Mouse (Mus musculus): ENCODE measurements at regions not wholly inside any gene's neighbourhood (a gene's known extent, or its start where the extent isn't known, plus 50 kb on each side); places are given as distances from the start of the nearest gene placed in this dataset.

DNA sequence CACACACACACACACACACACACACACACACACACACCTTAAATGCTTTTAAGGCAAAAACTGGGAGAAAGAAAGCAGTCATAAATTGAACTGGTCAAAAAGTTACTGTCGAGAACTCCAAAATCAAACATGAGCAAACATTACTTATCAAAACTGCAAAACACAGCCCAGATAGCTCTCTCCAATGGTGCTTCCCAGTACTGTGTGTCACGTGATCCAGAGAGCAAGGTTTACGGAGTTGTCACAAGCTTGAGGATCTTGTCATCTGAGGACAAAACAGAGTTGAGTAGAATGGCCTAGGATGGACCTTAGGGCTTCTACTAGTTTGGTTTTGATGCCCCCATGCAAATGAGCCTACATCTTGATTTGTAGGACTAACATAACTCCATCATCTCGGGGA lies 102.3 kb upstream of the Bcl6 start:
- no peak for ATAC-seq

DNA sequence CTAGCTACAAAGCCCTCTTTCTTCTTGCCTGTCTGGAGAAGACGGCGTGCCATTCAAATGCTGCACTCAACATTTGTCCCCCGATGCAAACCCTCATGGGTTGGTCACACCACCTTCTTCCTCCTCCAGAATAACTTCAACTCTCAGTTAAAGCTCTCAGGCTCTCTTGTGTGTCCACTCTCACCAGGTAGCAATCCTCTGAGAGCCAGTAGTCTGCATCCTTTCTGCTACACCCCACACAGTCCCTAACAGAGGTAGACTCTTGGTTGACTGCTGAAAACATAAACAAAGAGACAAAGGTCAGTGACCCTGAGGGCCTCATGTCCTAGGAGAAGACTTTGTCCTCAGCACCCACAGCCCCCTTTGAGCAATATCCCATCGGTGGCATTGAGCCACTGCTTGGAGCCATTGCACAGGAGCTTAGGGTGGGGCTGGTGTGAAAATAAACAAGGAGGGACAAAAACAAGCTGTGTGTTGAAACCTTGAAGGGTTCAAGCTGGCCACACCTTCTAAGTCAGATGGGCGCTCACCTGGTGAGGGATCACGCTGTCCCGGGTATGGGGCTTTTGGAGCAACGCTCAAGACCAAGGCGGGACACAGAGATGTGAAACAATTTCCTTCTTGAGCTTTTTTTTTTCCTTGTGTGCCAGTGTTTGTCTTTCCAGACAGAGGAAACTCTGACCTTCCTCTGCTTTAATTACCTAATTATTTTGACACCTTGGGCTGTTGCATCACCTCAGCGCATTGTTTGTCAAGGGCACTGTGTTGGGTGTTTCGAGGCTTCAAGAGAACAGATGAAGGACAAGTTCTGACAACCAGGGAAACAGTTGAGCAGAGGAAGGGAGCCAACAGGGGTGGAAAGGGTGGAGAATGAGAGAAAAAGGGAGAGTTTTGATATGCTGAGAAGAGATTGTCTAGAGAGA lies 101.4 kb upstream of the Bcl6 start:
- ATAC-seq: no peak

DNA sequence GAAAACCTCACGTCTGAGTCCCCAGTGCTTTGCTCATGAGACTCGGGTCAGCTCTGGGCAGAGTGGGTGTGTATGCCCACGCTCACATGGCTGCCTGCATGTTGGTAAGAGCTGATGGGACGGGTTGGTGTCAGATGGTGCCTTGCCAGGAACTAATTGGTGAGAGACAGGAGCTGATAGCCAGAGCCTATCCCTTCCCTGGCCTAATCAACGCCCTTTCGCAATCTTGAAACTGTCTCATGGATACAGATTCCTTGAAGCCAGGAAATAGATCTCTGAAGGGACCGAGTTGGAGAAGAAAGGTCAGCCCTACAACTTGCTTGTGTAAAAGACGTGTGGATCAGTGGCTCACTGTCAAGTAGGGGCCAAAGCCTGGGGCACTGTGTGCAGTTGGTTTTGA lies 95.3 kb upstream of the Bcl6 start:
- ATAC-seq: no peak

DNA sequence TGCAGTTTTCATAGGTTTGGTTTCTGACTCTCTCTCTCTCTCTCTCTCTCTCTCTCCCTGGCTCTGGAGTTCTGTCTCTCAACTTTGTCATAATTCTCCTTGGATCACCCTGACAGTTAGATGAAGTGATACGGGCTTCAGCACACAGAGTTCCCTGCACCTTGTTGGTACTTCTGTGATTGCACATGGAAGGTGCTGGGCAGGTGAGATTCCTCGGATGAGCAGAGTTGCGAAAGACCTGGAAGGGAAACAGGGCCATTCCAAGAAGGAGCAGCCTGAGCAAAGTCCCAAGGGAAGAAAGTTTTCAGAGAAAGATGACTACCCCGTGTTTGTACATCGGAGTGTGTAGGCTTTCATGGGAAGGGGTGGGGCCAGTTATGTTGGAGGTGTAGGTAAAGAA lies 91.8 kb upstream of the Bcl6 start:
- ATAC-seq: no peak

DNA sequence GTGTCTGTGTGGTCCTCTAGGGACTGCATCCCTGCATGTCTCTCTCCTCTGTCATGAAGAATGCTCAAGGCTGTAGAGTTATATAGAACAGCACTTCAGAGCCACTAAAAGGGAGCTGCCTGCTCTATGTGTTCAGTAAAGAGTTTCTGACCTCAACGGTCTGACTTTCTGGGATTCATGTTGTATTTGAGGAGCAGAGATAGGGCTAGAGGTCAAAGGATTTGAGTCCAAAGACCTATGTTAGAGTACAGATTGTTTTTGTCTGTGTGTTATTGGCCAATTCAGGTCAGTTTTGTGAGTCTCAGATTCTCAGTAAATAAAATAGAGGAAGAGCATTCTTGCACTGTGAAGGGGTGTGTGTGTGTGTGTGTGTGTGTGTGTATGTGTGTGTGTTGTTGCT lies 90.0 kb upstream of the Bcl6 start:
- ATAC-seq: no peak

DNA sequence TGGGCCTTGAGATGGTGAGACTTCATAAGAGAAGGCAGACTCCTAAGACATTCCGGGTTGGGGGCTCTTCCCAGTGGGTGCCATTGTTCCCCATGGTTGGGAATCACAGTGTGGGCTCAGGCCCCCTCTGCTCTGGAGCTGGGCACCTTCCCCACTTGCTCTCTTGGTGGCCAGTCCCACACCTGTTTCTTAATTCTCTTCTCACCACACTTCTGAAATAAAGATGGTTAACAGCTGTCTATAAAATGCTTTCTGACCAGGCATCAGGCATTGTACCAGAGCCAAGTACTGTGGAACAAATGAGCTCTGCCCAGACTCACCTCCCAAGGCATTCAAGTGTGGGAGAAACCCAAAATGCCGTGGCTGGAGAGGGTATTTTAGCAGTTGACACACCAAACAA lies 88.8 kb upstream of the Bcl6 start:
- ATAC-seq: no peak

DNA sequence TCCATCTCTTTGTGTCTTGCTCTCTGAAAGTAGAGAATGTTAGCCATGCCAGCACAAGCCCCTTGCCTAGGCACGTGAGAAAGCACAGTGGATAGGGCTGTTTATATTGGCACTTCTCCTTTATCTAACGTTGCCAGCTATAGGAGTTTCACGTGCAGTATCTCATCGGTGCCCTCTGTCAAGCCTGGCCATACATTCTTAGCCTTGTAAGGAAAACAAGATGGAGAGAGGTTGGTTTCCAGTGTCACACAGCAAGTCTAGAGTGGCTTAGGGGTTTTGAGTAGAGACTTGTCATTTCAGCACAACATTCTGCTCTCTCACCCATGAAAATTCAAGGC lies 88.1 kb upstream of the Bcl6 start:
- ATAC-seq: no peak

DNA sequence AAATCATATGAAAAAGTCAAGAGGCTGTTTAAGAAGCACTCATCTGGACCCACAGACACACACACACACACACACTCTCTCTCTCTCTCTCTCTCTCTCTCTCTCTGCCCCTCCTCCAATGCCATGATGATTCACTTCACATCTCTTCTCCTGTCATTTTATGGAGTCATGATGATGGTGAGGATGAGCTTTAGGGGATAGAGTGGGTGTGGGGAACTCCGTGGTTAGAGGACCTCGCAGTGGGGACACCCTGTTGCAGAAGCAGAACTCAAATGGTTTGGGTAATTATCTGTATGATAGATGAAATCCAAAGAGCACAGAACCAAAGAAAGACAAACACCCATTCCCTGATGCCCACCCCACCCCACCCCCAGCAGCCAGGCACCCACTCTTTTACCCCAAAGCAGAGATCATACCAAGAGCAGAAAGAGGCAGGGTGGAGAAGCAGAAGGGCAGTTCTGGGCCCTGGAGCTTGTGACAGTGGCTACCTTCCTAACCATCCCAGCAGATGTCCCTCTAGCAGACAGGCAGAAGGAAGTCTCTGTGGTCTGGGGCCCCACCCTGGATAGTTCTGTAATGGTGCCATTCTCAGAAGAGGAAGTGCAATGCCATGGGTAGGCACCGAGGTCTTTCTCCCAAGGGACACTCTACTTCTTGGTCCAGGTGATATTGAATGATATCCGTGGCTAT lies 87.6 kb upstream of the Bcl6 start:
- ATAC-seq: no peak

DNA sequence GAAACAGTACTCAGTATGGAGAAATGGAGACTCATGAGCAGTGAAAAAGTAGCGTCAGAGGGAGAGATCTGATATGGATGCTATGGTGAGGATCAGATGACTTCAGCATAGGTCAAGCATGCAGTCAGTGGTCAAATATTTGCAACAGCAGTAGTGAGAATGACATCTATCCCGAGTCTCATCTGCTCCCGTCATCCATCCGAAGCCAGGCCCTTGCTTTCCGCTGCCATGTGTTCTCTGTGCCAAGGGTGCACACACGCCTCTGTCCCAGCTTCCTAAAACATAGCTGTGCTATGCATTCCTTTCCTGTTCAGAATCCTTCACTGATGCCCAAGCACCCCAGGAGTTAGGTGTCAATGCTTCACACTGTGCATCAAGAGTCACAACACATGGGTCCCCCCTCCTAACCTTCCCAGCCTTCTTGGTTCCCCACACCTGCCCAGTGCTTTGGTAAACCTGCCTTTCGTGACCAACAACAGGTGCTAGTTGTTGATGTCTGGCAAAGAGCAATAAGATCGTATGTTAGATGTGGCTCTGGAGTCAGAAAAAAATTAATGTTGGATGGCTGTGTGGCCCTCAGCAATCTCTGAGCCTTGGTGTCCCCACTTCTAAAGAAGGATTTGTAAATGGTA lies 85.1 kb upstream of the Bcl6 start:
- no peak for ATAC-seq

DNA sequence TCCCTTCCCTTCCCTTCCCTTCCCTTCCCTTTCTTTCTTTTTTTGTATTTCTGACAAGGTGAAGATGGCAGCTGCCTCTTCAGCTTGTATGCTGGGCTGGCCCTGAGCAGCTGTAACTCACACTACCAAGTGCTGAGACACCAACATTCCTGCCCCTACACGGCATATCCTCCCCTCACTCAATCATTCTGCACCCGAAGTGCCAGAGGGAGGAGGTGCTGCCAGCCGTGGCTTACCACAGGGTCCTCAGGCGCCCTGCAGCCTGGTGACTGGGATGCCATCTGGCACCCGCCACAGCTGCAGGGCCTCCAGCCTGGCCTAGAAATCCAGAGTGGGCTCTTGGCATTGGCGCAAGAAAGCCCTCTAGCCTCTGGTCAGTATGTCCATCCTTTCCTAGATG lies 84.4 kb upstream of the Bcl6 start:
- no peak for ATAC-seq

DNA sequence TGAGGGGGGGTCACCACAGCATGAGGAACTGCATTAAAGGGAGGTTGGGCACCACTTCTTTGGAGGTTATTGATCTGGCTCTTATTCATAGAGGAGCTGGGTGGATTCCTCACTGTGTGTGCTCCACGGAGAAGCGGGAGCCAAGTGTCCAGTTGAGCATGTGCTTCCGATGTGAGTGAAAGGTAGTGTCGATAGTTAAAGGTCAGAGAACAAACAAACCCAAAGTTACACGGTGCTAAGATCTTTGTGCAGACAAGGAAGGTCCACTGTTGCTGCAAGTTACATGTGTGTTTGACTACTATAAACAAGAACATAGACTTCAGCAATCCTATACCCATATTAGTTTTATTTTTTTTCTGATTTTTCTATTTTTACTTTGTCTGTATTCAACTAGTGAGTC lies 80.8 kb upstream of the Bcl6 start:
- ATAC-seq: no peak

DNA sequence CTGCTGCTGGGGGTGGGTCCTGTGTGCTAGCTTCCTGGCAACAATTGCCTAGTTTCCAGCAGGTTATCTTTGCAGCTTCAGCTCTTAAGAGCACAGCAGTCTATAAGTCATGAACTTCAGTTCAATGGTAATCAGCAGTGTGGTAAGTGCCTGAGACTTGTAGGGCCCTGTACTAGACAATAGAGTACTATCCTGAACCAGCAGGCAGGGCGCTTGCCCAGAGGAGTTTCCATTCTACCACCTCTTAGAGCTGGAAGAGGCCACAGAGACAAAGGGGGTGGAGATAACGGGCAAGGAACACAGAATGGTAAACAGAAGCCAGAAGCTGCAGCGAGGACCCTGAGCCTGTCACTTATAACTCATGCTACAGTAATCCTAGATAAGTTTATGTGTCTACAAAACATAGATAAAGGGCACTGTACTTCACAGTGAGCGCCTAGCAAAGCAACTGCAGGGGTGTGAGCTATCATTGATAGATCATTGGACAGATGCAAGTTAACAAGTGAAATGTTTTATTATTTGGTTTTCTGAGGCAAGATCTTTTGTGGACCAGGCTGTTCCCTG lies 79.7 kb upstream of the Bcl6 start:
- no peak for ATAC-seq

DNA sequence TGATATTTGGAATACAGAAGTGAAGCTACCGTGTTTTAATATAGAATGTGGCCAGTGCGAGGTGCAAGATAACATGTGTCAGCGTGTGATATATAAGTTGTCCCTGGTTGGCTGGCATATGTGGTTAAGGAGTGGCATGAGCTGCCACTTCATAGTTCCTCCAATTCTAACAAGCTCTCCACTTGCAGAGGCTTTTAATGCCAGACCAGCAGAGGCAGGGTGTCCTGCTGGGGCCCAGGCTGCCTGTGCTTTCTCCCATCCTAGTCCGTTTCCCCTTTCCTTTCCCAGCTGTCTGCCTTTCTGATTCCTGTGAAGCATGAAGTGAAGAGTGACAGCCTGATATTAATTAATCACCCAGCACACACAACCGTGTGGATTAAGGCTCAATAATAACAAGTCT lies 73.7 kb upstream of the Bcl6 start:
- no peak for ATAC-seq

DNA sequence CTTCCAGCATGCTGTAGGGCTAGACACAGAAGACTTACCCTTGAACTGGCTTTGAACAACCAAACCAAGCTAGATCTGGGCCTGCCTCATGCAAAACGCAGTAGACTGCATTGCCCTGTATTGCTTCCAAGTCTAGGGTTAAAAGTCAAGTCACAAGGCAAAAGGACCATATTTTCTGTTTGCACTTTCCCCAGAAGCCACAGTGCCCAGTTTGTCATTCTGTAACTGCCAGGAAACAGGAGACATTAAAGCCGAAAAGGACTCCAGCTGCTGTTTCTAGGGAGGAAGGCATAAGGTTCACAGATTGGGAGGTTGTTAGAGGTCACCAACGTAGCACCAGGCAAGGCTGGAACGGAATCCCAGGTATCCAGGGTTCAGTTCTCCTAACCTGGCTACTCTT lies 72.8 kb upstream of the Bcl6 start:
- ATAC-seq: no peak

DNA sequence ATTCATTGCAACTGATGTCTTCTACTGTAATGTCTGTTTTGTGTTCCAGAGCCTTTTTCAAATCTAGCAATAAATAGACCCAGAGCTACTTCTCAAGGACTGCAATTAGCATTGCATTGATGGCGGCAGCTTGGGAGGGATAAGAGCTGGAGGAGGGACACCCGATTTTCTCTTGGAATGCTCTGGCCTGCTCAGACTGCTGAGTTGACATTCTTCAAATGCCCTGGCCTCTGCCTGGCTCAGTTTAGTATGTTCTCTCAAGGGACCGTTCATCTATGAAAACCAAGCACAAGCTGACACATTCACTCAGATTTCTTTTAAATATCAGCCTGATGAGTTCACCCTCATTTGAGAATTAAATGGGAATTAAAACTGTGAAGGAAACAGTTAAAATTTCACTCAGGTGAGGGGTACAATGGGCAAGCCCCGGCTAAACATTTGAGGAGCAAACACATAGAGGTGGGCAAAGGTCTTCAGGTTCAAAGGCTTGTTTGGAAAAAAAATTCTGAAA lies 70.5 kb upstream of the Bcl6 start:
- ATAC-seq: no peak

DNA sequence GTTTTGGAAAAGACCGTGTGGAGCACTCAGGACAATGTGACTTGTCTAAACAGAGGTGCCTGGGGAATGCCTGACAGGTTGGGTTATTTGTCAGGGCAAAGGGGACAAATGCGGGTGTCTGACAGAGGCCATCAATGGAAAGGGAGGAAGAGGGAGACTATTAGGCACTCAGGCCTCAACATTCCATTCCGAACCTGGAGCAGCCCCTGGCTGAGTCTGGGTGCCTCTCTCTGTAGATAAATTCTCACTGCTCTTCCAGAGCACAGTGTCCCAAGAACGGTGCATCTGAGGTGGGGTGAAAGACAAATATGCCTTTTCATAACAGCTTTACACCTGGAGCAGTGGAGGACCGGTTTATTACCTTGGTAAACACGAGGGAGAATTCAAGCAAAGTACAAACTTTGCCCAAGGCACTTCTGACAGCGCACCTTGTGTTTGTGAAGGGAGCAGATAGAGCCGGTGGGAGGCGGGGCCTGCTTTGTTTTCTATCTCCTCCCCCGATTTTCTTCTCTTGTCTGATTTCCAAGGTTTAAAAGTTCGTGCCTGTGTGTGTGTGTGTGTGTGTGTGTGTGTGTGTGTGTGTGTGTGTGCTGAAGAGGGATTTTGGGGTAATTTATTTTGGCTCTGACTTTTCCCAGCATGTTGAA lies 68.4 kb upstream of the Bcl6 start:
- no peak for ATAC-seq

DNA sequence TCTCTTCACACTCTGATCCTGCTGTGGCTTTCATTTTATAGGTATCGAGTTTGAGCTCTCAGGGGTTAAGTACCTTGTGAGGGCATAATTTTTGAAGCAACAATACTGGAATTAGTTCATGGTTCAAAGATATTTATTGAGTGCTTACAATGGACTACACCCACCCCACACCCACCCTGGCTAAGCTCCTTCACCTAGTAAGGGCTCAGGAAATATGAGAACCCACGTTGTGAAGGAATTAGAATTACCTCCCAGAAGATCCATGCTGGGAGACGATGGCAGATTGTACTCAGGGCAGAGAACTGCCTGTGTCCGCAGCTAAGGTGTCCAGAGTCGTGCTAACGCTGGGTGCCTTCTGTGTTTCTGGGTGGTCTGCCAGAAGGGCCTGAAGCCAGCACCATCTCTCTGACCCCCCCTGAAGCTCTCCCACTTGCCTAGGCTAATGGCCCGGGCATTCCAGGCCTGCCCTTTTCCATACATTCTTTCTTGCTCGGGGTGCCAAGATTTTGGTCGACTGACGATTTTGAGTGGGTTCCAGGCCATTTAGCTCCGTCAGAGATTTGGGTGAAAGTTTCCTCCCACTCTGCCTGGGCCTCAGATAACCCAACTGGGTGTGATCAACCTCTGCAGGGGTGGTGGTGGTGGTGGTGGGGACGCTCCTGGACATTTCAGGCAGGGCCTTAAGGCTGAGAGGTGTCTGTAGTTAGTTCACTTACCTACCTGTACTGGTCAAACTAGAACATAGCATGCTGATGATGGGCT lies 67.7 kb upstream of the Bcl6 start:
- ATAC-seq: no peak

DNA sequence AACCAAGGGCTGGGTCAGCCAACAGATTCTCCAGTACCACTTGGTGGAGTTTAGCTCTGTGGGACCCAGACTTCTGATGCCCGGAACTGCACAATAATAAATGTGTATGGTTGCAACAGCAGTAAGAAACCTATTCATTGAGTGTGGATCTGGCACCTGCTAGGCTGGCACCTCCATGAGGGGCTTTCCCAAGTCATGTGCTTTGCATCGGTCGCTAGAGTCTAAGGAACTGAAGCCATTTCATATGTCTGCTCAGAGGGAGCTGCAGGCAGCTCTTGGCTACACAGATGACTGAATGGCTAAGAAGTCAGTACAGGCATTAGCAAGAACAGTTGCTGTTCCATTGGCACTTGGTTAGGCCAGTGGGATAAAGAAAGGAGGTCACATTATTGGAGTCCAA lies 65.6 kb upstream of the Bcl6 start:
- ATAC-seq: no peak

DNA sequence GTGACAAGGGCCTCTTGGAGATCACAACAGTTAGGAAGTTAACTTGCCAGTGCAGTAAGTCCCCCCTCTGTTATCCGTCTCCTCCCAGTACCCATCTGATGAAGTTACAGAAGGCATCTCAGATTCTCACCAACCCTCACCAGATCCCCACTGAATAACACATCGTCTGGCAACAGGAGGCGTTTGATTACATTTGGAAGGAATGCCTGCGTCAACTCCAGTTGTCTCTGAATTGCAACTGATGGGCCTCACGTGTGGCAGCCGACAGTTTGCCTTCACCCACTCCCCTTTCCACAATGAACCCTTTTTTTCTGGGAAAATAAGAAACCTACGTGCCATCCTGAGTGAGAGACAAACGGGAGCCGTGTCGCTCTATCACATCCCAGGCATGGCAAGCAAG lies 64.8 kb upstream of the Bcl6 start:
- no peak for ATAC-seq

DNA sequence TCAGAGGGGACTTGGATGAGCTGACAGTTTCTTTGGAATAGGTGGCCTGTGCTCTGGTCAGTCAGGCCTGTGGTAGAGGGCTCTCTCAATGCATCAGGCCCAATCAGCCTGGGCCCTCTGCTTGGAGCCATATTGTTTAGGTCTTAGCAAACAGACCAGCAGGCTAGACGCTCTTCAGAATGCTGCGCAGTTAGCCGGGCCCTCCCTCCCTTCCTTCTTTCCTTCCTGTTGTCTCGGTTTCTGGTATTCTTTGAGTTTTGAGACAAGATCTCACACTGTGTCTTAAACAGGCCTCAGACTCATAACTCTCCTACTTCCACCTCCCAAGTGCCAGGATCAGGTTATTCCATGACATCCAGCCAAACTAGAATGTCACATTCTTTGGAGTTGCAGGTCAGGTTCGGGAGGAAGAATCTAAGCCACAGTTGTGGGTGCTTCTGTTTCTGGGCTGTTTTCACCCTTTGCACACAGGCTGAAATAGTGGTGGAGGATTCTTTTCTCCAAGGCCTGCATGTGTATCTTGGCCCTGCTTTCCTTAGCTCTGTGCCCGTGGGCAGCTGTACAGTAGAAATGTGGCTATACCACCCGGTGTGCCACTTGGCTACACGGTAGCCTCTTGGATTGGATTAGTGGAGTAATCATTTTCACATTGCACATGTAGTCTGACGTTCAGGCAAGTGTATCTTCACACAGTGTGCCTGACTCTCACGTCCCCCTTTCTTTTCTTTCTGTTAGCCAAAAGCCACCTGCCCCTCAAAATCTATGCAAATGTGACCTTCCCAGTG lies 62.4 kb upstream of the Bcl6 start:
- no peak for ATAC-seq

DNA sequence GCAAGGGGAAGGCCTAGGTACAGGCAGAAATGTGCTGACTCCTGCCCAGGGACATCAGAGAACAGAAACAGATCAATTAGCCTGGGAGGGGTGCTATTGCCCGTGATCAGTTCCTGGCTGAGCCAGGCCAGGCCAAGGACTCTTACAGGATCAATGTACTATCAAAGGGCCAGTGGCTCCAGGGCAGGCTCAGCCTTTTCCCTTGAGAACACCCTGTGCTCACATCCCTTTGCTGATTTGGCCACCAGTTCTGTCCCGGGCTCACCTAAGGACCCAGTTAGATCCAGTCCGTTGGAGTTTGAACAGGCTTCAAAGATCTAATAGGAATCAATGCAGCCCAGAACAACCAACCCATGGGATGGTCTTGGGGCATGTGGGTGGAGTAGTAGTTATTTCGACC lies 55.1 kb upstream of the Bcl6 start:
- ATAC-seq: no peak
